Mouse (Mus musculus): ENCODE measurements around the gene Vegfb.

GRCm38 (mm10) chr19:6941372-6942248 is 45.8 kb downstream of the Vegfb start, which contains the start of gene Bad:
- TF ChIP-seq CTCF (conservative IDR thresholded peaks at IDR 0.05; ENCODE audit: insufficient read depth, insufficient read length, low read depth, low read length), result no peak
- TF ChIP-seq POLR2A (IDR thresholded peaks at IDR 0.05; ENCODE audit: low read depth, low read length), result peak; percentile 22
